Mouse (Mus musculus): ENCODE measurements at regions not wholly inside any gene's neighbourhood (a gene's known extent, or its start where the extent isn't known, plus 50 kb on each side); places are given as distances from the start of the nearest gene placed in this dataset.

DNA sequence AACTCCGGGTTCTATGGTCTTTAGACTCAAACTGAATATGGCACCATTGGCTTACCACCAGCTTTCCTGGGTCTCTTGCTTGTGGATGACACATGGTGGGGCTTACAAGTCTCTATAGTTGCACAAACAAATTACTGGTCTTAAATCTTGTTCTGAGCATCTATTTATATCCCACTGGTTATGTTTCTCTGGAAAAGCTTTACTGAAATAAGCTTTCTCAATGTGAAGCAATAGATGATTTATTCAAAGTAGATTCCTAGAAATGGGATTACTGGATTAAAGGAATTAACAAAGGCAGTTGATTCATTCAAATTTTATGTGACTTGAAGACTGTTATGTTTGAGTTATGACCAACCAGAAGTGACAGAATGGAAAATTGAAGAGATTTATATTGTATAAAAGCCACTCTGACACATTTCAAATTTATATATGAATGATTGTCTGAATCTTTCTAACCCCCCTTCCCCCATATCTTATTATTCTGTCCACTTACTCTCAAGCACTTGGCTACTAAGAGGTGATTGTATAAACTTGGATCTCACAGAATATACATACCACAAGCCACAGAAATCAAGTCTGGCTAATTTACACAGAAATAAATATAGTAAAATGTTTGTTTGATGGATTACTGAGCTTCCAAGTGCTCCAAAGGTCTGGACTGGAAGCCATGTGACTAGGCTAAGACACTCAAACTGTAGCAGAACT lies 113.4 kb upstream of the C1qtnf3 start:
- no peak for DNase-seq

DNA sequence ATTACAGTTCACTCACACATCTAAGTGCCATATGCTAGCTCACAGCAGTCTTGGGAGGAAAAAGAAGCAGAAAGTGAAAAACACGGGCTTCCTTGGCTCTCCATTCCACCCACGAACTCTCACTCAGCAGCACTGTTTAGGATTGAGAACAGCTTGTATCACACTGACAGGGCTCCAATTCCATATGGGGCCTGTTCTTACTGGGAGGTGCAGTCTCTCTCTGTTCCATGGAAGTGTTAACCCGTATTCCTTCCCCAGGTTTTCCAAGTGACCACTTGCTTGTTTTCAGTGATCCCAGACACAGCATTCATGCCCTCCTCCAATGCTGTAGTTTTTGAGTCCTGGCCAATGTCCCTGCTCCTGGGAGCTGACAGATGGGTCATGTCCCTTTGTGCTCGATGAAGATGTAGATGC lies 111.5 kb upstream of the C1qtnf3 start:
- DNase-seq: peak; percentile 94

DNA sequence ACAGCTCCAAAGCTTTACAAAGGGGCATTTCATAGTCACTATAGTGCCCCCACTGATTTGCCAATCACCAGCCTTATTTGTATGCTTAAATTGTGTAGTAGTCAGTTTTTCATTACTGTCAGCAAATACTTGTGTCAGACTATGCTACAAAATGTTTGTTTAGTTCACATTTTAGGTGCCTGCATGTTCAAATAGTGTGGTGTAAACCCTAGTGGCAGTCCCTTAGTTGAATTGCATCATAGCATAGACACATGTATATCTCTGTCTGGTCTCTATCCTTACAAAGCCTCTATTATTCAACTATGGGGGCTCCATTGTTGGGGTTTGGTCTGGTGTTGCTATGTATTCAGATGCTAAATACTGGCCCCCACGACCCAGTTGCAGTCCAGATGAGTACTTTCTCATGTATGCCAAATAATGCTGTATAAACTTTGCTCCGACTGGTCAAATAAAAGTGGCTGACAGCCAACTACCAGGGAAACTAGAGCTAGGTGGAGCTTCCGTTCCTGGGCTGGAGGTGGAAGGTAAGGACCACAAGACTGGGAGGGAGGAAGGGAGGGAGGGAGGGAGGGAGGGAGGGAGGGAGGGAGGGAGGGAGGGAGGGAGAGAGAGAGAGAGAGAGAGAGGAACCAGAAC lies 109.0 kb upstream of the C1qtnf3 start:
- no peak for DNase-seq

DNA sequence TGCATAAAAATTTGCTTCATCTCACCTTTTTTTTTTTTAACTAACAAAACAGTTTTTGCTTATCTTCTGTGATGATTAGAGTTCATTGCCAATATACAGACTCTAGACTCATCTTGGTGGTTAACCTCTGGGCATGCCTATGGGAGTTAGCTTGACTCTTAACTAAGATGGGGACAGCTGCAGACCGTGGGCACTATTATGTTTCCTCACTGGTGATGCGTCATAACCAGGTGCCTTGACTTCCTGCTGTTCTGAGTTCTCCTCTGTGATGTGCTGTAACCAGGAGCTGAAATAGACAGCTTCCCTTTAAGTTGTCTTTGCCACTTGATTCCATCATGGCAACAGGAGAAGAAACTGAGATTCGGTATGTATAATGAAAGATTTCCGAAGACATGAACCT lies 105.4 kb upstream of the C1qtnf3 start:
- no peak for DNase-seq

DNA sequence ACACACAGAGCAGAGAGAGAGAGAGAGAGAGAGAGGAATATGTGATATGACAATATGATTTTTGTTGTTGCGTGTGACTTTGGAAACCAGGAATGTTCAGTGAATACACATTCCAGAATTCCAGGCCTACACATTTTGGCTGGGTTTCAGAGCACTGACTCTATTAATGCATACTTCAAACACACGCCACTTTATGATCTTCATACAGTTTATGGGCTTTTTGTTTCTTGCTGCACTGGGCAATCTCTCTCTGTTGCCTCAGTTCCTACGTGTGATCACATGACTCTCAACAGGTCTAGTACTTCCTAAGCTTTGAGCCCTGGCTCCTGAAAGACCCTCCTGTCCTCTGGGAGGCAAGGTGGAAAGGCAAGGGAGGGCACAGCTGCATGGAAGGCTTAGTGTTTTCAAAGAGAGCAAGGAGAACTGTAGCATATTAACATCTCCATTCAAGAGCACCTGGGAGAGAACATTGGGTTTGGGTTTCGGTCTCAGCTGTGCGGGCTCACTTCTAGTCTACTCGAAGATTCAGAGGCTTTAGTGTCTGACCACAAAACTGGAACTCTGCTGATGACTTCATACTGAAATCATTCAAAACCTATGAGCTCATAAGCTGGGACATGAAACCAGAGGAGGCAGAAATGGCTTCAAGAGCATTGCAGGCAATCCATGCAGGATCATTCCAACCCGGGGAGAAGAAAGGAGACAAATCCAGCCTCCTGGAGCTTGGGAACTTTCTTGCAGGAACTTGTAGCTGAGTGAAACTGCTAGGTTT lies 87.9 kb upstream of the C1qtnf3 start:
- no peak for DNase-seq

DNA sequence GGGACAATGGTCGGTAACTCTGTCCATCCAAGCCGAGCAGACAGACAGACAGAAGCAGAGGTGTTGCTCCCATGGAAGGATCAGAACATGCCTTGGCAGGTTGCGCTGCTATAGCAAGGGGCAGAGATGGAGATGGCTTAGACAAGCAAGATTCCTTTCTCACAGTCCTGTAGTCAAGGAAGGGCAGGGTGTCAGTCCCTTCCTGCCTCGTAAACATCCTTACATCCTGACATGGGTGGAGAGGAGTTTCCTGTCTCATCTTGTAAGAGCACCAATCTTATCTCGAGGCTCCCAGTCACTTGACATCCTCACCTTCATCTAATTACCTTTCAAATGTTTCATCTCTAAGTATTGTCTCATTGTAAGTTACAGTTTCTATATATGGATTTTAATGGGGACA lies 87.0 kb upstream of the C1qtnf3 start:
- peak; percentile 86 for DNase-seq

DNA sequence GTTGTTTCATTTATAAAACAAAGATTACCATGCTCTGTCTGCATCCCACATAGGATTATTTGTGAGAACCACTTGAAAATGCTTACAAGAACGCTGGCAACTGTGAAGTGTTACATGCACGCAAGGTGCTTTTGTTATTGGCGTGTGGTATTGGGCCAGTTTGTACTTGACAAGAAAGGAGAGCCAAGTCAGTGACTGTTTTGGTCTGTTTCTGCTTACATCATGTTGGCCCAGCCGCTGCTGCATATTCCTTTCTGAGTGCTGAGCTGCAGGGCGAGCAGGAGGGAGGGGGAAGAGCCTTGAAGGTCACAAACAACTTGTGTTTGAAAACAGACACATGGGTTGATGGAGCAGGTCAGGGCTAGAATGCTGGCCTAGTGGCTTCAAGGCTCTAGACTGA lies 85.3 kb upstream of the C1qtnf3 start:
- DNase-seq: peak; percentile 98

DNA sequence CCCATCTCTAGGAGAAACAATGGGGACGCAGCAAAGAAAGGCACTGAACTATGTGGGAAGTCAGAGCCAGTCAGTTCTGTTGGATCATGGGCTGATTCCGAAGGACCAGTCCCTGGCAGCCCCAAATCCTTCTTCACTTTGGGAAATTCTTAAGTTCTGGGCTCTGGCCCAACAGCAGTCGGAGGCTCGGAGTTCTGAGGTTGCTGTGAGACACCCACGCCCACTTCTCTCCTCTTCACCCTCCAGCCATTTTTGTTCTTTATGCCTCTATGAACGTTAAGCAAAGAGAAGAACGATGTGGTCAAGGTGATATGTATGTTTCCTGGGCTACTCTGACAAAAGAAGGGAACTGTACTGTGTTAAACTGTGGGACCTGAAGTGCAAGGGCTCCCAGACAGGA lies 84.0 kb upstream of the C1qtnf3 start:
- no peak for DNase-seq

DNA sequence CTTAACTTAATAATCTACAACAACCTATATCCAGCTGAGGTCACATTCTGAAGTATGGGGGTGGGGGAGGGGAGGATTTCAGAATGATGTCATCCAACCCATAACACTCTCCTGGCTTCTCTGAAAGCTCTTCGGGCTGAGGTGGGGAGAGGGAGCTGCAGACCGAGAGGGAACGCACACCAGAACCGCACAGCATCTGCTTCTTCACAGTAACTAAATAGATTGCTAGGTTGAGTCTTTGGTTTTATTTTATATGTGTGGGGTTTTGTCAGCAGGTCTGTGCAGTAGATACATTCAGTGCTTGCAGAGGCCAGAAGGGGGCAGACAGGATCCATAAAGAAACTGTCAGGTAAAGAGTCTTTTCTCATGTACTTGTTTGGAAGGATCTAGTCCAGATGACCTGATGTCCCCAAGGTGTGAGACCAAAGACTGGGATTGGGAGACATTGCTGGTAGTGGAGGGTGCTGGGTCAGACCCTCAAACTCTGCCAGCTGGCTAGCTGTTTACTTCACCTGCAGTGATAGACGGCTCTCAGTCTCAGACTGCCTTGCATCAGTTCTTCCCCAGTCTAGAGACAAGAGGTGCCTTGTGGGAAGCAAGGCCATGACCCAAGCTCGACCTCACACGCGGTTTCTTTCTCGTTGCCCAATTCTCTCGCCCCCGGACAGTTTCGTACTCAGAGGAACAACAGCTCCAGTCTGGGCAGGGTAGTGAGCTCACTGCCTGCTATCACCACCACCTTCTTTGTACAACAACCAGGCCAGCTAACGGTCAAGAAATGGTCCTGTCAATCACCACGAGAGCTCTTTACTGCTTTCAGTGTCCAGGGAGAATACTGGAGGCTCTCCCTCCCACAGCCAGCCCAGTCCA lies 83.2 kb upstream of the C1qtnf3 start:
- DNase-seq: no peak

DNA sequence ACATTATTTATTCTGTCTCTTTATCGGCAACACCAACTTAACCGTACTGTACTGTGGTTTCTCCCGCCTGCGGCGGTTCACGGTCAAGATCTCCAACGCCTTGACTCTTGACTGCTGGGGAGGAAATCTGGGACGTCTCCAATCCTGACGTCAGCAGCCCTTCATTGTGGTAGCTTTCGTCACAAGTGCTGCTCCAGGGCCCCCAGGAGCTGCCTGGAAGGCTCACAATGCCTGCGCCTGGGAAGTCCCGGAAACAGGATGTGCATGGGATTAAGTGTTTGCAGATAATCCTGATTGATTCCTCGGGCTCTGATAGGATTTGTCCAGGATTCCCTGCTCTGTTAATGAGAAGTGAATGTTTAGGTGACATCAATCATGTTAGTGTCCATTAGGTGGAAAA lies 82.3 kb upstream of the C1qtnf3 start:
- peak; percentile 94 for DNase-seq

DNA sequence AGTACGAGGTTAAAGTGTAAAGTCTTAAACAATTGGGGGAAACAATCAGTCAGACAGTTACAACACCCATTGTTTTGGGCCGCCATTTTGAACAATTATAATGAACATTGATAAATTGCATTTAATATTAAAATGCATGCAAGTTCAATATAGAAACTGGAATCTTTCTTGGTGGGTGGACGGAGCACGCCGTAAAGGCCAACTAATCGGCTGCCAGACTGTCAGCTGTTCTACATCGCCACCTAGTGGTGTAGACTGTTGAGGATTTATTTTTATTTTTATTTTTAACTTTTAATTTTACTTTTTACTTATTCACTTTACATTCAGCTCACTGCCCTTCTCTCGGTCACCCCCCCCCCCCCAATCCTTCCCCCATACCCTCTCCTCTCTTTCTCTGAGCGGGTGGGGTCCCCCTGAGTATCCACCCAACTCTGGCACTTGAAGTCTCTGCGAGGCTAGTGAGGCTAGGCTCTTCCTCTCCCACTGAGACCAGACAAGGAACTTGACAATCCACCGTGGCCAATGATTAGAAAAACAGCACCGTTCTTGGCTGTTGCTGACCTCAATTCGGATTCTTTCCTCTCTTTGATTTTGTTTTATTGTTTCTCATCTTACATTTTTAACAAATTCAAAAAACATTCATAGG lies 79.7 kb upstream of the C1qtnf3 start:
- peak; percentile 87 for DNase-seq

DNA sequence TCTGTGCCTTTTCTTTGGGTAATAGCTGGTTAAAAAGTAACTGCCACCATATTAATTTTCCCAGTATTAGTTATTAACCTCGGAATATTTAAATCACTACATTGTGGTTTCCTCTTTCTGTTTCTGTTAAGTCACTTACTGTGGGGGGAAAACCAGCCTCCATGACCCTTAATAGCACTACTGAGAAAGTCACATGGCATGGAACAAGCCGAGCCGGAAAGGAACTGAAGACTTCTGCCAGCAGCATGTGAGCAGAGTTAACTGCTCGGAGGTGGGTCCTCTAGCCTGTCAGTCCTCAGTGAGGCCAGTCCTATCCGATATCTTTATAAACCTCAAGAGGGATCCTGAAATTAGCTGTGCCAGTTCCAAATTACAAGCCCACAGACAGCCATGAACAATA lies 75.8 kb upstream of the C1qtnf3 start:
- peak; percentile 96 for DNase-seq

DNA sequence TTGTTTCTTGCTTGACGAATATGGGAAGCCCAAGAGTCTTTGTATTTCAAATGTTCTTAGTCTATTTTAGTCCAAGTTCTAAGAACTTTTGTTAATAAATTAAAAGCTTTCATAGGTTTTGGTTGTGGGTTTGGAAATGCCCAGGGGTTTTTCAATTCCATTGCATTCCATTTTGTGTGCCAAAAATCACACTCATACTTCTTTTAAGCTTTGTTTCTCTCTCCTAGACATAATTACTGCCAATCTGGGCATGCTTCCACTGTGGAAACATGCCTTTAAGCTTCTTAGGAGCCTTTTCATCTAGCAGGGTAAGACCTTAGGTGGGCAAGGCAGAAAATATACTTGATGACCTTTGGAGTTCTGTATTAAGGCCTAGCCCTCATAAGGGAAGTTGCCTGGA lies 70.4 kb upstream of the C1qtnf3 start:
- DNase-seq: peak; percentile 48

DNA sequence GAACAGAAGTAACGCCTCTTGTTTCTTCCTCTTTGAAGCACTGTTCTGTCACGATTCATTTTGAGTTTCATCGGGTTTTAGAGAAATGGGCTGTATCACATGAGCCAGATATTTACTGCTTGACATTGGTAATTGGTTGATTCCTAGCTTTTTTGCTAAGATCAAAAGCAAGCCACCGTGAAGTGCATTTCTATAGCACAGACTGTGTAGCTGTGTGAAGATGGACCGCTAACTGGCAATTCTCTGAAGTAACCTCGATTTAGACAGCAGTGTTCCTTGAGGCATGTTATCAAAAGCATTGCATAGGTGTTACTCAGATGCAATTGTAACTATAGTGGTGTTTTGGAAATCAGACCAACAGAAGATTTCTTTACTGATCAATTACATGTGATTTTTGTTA lies 64.1 kb upstream of the C1qtnf3 start:
- DNase-seq: no peak

DNA sequence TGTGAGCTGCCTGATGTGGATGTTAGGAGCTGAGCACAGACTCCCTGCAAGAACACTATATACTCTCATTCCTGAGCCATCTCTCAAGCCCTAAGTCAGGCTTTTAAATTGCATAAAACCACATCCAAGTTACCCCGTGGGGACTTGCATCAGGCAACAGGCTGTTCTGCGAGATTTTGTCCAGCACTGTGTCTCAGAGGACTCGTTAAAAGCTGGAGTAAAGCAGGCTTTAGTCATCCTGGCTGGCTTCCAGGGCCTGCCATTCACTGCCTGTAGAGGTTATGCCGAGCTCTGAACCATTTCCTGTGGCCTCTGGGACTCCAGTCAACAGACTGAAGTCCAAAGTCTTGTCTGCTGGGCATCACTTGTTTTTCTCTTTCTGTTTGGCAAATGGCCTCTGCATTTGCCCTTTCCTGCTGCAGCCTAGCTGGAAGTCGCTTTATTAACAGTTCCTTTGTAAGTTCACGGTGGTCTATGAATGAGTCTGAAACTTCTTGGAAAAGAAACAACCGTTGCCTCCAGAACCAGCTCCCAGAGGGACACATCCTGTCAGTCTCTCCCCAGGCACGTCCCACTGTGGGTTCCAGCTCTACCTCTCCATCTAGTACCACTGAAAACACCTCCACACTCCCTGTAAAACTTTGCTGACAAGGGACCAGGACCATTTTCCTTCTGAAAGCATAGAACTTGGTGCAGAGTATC lies 61.8 kb upstream of the C1qtnf3 start:
- DNase-seq: peak; percentile 99

DNA sequence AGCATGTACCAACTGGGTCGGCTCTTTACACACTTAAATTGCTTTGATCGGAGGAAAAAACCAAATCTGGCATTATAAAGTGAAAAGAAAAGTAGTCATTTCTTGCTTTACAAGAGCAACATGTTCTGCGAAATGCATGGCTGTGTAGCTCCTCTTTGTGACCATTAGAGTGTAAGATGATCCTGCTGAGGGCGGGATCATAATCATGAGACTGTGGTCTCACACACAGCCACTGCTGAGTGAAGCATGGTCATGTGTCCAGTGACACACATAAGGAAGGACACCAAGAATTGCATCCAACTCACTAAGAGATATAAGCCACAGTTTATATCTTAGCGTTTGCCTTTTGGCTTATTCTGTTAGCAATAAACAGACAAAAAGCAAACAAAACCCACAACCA lies 53.8 kb upstream of the C1qtnf3 start:
- DNase-seq: peak; percentile 28

DNA sequence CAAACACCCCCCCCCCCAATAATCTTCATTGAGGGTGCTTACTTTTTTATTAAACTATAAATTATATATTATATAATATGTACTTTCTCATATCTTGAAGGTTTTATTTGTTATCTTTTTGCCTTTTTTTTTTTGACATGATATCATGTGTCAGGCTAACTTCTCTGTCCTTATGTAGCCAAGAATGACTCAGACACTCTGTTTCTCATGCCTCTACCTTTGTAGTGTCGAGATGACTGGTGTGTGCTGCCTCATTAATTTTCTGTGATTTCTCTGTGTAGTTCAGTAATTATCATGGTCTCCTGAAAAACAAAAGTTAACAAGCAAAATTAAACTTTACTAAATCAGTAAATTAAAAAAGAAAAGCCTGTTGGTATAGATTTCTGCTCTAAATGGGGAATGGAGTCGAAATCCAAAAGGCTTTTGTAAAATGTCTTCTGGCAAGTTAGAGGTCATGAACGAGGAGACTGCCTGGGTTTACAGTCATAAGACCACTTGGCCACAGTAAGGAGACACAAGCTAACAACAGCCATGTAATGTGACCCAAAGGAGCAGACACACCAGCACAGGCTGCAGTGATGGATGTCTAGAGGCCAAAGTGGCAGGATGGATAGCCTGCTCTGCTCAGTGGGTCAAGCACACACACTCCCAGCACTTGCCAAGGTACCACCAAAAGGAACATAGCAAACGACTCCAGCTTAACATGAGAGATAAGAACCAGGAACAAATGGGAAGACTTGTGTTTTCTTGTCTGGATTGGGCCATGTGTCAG lies 53.2 kb upstream of the C1qtnf3 start:
- peak; percentile 35 for DNase-seq

DNA sequence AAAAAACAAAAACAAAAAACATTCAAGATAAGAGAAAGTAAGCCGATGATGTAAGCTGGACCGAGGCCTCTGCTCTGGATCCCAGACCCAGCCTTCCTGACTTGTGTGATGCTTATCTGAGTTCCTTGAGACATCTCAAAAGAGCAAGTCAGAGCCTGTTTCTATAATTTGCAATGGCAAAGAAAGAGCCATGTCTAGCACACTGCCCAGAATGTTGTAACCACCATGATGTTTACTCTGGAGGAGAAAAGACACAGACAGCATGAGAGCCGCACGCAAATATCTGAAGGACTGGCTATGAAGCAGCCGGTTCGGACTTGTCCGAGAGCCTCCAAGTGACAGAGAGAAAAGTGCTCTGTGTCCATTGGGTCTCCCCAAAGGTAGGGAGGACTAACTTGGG lies 52.2 kb upstream of the C1qtnf3 start:
- DNase-seq: peak; percentile 66

DNA sequence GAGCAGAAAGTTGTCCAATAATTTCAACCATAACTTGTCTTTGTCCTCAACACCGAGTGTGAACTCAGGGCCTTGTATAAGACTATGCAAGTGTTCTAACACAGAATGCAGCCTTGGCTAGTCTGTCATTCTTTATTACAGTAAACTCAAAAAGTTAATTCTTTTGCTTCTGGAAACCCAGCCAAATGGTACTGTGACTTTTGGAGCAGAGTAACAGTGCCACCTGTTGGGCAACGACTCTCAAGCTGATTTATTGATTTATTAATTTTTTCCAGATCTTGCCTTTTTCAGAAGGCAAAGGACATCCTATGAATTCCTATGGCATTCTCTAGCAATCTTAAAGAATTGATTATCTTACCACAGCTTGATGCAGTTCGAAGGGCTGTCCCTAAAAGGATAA lies 51.1 kb upstream of the C1qtnf3 start:
- peak; percentile 24 for DNase-seq

DNA sequence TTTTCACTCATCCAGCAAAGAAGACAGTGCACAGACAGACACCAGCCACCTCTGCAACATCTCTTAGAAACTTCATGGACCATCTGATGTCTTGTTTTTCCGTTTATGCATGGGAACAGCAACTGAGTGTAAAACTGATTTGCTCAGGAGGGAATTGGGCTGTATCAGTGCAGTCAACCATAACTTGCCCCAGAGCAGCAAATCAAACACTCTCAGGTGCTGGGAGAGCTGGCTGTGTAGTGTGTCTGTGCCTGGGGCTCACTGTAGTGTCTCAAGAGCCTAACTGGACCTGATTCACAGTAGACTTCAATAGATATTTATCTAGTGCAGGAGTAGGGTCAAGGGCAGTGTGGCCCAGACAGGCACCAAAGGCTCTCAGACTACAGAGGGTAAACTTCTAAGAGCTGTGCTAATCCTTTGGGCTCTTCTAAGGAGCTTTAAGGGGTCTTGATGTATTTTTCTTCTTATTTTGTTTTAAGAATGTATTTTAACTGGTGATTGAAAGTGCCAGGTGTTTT lies 50.3 kb upstream of the C1qtnf3 start:
- DNase-seq: peak; percentile 48
